Mouse (Mus musculus) liver, adult 2 months (tissue): ENCODE data around the gene Tacr1.

Experiments used
- CTCF ChIP-seq: fragments of 200-500 bp; IDR thresholded peaks from 2 replicates; pipeline ENCODE4 v1.5.1; 2011; ENCODE audit warnings: low read depth, low read length, control low read depth
- POLR2A ChIP-seq: fragments of 200-500 bp; IDR thresholded peaks from 2 replicates; pipeline ENCODE4 v1.6.1; 2011; ENCODE audit warnings: low read length, control low read depth; ENCODE audit not compliant: insufficient read depth; ENCODE audit errors: extremely low read depth

GRCm38 (mm10) chr6:82604791-82605190, 202.7 kb downstream of the Tacr1 start:
- TF ChIP-seq POLR2A (no peak), CTCF (no peak)
